Mouse (Mus musculus) embryonic facial prominence, embryonic 10.5 days (tissue): ENCODE data around the gene Srrd. TPM values are rescaled to one million over a fixed set of nuclear protein-coding genes. Genes with fewer than 3 reads are reported as not detected.

ENCODE experiments used
- DNase-seq: peaks from one replicate; pipeline ENCODE4 v3.0.0-alpha.2; 2017; ENCODE audit warnings: low spot score
- H3K27ac ChIP-seq: fragments of 300-500 bp; sonication (generic); replicated peaks from 2 replicates; pipeline ENCODE4 v1.5.1; 2016; ENCODE audit warnings: mild to moderate bottlenecking
- H3K27me3 ChIP-seq: fragments of 300-500 bp; sonication (generic); replicated peaks from 2 replicates; pipeline ENCODE4 v1.6.1; 2016; ENCODE audit warnings: low read depth, mild to moderate bottlenecking; ENCODE audit not compliant: poor library complexity, severe bottlenecking
- H3K36me3 ChIP-seq: fragments of 300-500 bp; sonication (generic); replicated peaks from 2 replicates; pipeline ENCODE4 v1.6.1; 2016; ENCODE audit warnings: mild to moderate bottlenecking, moderate library complexity
- H3K4me1 ChIP-seq: fragments of 300-500 bp; sonication (generic); 2 replicates; pipeline ENCODE4 v1.6.1; 2016
- H3K4me3 ChIP-seq: fragments of 300-500 bp; sonication (generic); 2 replicates; pipeline ENCODE4 v1.5.1; 2016; ENCODE audit warnings: mild to moderate bottlenecking, moderate library complexity
- H3K9me3 ChIP-seq: fragments of 300-500 bp; sonication (generic); 2 replicates; pipeline ENCODE4 v1.6.1; 2016; ENCODE audit warnings: mild to moderate bottlenecking
- WGBS: fragments of 180-500 bp; shearing (Covaris S2); methylation state at CpG from one replicate; pipeline ENCODE4 v1.1.7; 2016; 5-methylcytosine and 5-hydroxymethylcytosine counted together
- polyA plus RNA-seq: library from polyadenylated mRNA; unstranded; fragments of >200 nt; fragmentation: Nextera tagmentation; extraction: Ambion mirVana; gene quantifications from 2 replicates; pipeline ENCODE4 v1.2.1, GENCODE M21; 2016

Gene Srrd
- polyA plus RNA-seq, 1 experiment from 2014 or later = 51.6 TPM

DNA sequence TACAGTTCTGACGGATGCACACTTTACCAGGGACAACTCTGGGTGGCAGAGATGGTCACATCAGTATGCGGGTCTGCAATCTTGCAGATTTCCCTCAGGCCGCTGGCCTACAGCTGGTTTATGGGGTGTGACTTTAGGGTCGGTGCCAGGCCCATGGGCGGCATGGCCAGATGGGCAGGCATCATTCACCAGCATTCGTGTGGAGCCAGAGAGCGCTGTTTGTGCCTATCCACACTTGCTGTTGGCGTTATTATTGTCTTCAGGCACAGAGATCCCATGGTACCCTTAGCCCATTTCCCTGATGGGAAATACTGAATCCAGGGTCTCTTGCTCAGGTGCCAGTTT lies 52.3 kb downstream of the Srrd start:
- WGBS = 92% methylated on average over 8 of the region's 8 CpGs
- no peak overlapping the region for H3K27ac ChIP-seq
- H3K36me3 ChIP-seq = no peaks in the 10 kb centered on the region
- DNase-seq = no peak
- no peaks in the 10 kb centered on the region for H3K9me3 ChIP-seq
- no peak overlapping the region for H3K4me3 ChIP-seq
- no peaks in the 10 kb centered on the region for H3K27me3 ChIP-seq
- peaks cover 45% of the 10 kb centered on the region for H3K4me1 ChIP-seq

- H3K27me3 ChIP-seq = no peaks in the 10 kb centered on the region
- no peak overlapping the region for H3K27ac ChIP-seq
- DNase-seq = no peak
- 89% methylated on average over 16 of the region's 16 CpGs for WGBS
- H3K4me3 ChIP-seq = no peak overlapping the region
- peaks cover 40% of the 10 kb centered on the region for H3K4me1 ChIP-seq
- no peaks in the 10 kb centered on the region for H3K36me3 ChIP-seq
- H3K9me3 ChIP-seq = no peaks in the 10 kb centered on the region
These were observed 52.9 kb downstream of the Srrd start for GRCm38 (mm10) chr5:112289819-112290535.

GRCm38 (mm10) chr5:112289236-112289635 lies 53.6 kb downstream of the Srrd start:
- H3K36me3 ChIP-seq = no peaks in the 10 kb centered on the region
- H3K27me3 ChIP-seq = no peaks in the 10 kb centered on the region
- WGBS = 92% methylated on average over 8 of the region's 8 CpGs
- DNase-seq = no peak
- H3K4me1 ChIP-seq = peaks cover 35% of the 10 kb centered on the region
- H3K9me3 ChIP-seq = no peaks in the 10 kb centered on the region
- no peak overlapping the region for H3K4me3 ChIP-seq
- no peak overlapping the region for H3K27ac ChIP-seq

DNA sequence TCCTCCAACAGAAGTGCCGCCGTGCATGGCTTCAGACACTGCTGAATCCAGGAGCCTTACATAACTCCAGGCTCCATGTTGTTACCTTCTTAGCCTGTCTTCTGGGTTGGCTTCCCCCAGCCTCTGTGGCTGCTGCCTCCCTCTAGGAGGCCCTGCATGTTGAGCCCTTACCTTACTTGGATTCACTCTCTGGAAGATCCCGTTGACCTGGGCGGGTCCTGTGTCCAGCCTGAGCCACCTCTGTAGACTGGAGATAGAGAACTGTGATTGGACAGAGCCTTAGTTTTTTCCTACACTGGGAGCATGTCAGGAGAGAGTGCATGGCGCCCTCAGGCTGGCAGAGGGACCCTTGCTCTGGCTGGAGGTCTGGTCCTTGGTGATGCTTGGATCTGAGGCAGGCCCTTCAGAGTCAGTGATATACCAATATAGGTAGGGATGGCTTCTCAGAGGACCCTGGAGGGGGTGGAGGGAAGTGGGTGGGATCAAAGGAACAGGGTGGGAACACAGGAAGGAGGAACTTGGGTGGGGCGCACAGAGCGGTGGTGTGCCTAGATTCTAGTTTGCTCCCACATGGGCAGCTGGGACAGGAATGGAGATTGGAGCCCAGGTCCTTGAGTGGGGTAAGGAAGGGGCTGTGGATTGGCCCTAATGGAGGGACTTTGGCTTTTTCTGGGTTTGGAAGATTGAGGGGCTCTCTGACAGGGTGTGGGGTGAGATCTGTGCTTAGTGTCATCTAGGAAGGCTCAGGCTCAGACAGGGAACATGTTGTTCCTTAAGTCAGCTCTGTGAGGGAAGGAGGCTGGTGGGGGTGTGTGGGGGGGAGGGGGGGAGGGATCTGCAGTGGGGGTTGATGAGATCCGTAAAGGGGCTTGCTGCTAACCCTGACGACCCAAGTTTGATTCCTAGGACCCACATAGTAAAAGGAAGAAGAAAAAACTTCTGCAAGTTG lies 54.4 kb downstream of the Srrd start:
- peaks cover 38% of the 10 kb centered on the region for H3K4me1 ChIP-seq
- no peaks in the 10 kb centered on the region for H3K36me3 ChIP-seq
- 86% methylated on average over 9 of the region's 9 CpGs for WGBS
- H3K4me3 ChIP-seq = no peak overlapping the region
- H3K27me3 ChIP-seq = no peaks in the 10 kb centered on the region
- DNase-seq = no peak
- no peaks in the 10 kb centered on the region for H3K9me3 ChIP-seq
- H3K27ac ChIP-seq = peak overlapping the region; percentile 30; the same call in 1 of the 2 replicates

- Histone ChIP-seq H3K36me3 (no peaks in the 10 kb centered on the region), H3K9me3 (no peaks in the 10 kb centered on the region), H3K4me3 (no peak overlapping the region), H3K27ac (no peak overlapping the region), H3K27me3 (no peaks in the 10 kb centered on the region), H3K4me1 (peaks cover 38% of the 10 kb centered on the region)
- WGBS = 87% methylated on average over 2 of the region's 2 CpGs
- no peak for DNase-seq
These were observed 55.2 kb downstream of the Srrd start for GRCm38 (mm10) chr5:112287652-112288051.

Other genes starting within 250 kb of the Srrd start
- 0.35 and 0.69 TPM in 2 replicates for gene Cryba4, start 90.5 kb downstream of the Srrd start, polyA plus RNA-seq
- 0.20 and 0.80 TPM in 2 replicates for gene Crybb1, start 87.2 kb downstream of the Srrd start, polyA plus RNA-seq
- 34.0 and 35.9 TPM in 2 replicates for gene Tpst2, start 66.3 kb downstream of the Srrd start, polyA plus RNA-seq
- gene Tfip11, start 16.7 kb downstream of the Srrd start, polyA plus RNA-seq = 41.3 and 42.5 TPM in 2 replicates
- 36.1 and 36.9 TPM in 2 replicates for gene Hps4, start within 50 bp of the Srrd start, polyA plus RNA-seq
- 0.28 and 0.30 TPM in 2 replicates for gene Gm6583, start 13.0 kb upstream of the Srrd start, polyA plus RNA-seq
- gene Asphd2, start 51.8 kb upstream of the Srrd start, polyA plus RNA-seq = 23.7 and 27.3 TPM in 2 replicates
- not detected in 2 replicates for gene Gm6588, start 106.4 kb upstream of the Srrd start, polyA plus RNA-seq
- 0.63 and 0.75 TPM in 2 replicates for gene Sez6l, start 234.1 kb upstream of the Srrd start, polyA plus RNA-seq